Mouse (Mus musculus): ENCODE data around the gene Lrrc75b. TPM values are rescaled to one million over a fixed set of nuclear protein-coding genes. Genes with fewer than 3 reads are reported as not detected.
"Not testable (repeated sequence)": the region's sequence is repeated elsewhere in the genome, so short reads cannot be mapped to it uniquely, and the experiment has no call there.

Gene Lrrc75b
- polyA plus RNA-seq, 1 experiment: not detected

DNA sequence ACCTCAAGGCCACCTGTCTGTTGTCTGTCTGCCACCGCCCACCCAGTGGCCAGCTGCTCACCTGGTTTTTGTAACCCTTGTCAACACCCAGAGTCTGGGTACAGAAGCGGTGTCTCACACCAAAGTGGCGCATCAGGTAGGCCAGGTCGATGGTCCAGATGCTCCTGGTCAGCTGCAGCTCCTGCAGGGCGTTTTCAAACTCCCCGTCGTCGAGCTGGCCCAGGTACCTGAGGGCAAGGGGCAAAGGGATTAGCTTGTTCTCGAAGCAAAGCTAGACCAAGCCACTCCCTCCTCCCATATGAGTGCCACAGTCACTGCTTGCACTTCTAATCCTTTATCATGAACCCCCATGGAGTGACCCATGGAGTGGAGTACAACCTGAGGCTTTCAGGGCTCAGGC is 49.1 kb downstream of the Lrrc75b start:
- Histone ChIP-seq H3K27ac (replicated peaks; ENCODE audit: low read depth, low read length) (no peak overlapping the region; the same call in 1 of the 2 replicates), H3K4me1 (ENCODE audit: control insufficient read depth, insufficient read depth, insufficient read length, low read length) (peaks cover 28% of the 10 kb centered on the region), H3K4me3 (ENCODE audit: insufficient read depth, low read depth, low read length) (no peak overlapping the region)

DNA sequence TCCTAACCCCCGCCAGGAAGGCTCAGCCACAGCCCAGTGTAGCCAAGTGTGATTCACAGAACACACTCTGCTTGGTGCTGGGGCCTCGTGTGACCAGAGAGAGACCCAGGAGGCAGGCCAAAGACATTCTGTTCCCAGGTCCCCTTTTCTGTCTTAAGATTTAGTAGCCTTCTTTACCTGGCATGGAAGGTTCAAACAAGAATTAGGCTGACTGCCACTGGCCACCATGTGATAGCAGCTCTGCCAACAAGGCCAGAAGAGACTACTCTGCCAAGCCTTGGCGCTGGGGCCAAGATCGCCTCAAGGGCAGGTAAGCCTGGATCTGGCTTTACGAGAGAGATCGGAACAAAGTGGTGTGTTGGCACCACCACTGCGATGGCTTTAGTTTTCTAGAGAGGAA is 49.7 kb downstream of the Lrrc75b start:
- Histone ChIP-seq H3K27ac (replicated peaks; ENCODE audit: low read depth, low read length) (peak overlapping the region; percentile 53), H3K4me1 (ENCODE audit: control insufficient read depth, insufficient read depth, insufficient read length, low read length) (peaks cover 22% of the 10 kb centered on the region), H3K4me3 (ENCODE audit: insufficient read depth, low read depth, low read length) (no peak overlapping the region)

DNA sequence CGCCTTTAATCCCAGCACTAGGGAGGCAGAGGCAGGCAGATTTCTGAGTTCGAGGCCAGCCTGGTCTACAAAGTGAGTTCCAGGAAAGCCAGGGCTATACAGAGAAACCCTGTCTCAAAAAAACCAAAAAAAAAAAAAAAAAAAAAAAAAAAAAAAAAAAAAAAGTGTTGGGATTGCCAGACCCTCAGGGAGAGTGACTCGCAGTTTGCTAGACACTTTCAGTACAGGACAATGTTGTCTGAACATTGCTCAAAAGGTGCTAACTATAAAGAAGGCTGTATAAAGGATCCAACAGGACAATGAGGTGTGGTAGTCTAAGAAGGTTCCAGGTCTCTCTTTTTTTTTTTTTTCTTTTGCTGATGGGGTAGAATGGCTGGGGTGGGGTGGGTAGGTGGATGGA is 54.2 kb downstream of the Lrrc75b start:
- not testable (repeated sequence) for H3K4me1 ChIP-seq (ENCODE audit: control insufficient read depth, insufficient read depth, insufficient read length, low read length); H3K4me3 ChIP-seq (ENCODE audit: insufficient read depth, low read depth, low read length); H3K27ac ChIP-seq (replicated peaks; ENCODE audit: low read depth, low read length)

DNA sequence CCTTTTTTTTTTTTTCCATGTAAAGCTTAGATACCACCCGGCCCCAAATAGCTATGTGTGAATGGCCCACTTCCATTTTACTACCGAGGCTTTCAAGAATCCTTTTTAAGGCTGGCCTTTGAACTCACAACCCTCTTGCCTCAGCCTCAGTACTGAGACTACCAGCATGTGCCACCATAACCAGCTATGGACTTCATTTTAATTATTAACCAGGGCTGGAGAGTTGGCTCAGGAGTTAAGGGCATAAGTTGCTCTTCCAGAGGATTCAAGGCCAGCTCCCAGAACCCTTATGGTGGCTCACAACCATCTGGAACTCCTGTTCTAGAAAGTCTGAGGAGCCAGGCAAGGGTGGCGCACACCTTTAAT is 55.0 kb downstream of the Lrrc75b start:
- Histone ChIP-seq H3K4me3 (ENCODE audit: insufficient read depth, low read depth, low read length) (no peak overlapping the region), H3K4me1 (ENCODE audit: control insufficient read depth, insufficient read depth, insufficient read length, low read length) (peaks cover 5% of the 10 kb centered on the region; the same call in 1 of the 2 replicates), H3K27ac (replicated peaks; ENCODE audit: low read depth, low read length) (peak overlapping the region; percentile 64)

DNA sequence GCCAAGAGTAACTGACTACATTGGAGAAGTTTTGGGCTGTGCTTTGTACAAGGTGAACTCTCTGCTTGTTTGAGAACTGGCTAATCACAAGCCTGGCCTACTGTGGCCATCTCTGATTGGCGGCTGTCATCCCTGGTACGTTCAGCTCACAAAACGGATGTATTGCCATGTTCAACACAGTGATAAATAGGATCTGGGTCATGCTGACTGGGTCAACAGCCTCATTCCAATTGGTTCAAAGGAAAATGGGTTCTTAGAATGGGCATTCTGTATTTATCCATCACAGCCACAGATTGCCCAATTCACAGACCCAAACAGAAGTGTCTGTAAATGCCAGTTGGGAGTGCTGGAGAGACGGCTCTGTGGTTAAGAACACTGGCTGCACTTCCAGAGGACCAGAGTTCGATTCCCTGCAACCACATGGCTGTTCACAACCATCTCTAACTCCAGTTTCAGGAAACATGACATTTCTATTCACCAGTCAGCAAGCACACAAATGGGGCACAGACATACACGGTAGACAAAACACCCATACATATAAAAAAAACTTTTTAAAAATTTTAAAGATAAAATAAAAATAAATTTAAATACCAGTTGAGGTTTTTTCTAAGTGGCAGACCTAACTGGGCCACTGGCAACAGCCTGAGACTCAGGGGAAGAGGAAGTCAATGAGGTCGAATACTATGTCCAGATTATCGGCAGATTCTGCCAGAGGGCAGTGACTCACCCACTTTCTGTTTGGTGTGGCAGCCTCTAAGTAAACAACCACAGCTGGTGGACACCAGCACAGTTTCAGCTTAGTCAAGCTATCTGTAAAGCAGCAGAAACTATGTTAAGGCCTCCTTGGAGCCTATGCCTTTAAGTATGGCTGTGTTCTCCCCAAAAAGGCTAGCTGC is 55.6 kb downstream of the Lrrc75b start:
- H3K4me1 ChIP-seq (ENCODE audit: control insufficient read depth, insufficient read depth, insufficient read length, low read length): peaks cover 5% of the 10 kb centered on the region; the same call in 1 of the 2 replicates
- H3K4me3 ChIP-seq (ENCODE audit: insufficient read depth, low read depth, low read length): no peak overlapping the region
- H3K27ac ChIP-seq (replicated peaks; ENCODE audit: low read depth, low read length): peak overlapping the region; percentile 64

- no peak overlapping the region for H3K27ac ChIP-seq (replicated peaks; ENCODE audit: low read depth, low read length)
- H3K4me3 ChIP-seq (ENCODE audit: insufficient read depth, low read depth, low read length): no peak overlapping the region
- peaks cover 5% of the 10 kb centered on the region; the same call in 1 of the 2 replicates for H3K4me1 ChIP-seq (ENCODE audit: control insufficient read depth, insufficient read depth, insufficient read length, low read length)
Observed at GRCm38 (mm10) chr10:75503692-75504091, 56.4 kb downstream of the Lrrc75b start.

- H3K4me1 ChIP-seq (ENCODE audit: control insufficient read depth, insufficient read depth, insufficient read length, low read length): peaks cover 5% of the 10 kb centered on the region; the same call in 1 of the 2 replicates
- H3K27ac ChIP-seq (replicated peaks; ENCODE audit: low read depth, low read length): no peak overlapping the region
- no peak overlapping the region for H3K4me3 ChIP-seq (ENCODE audit: insufficient read depth, low read depth, low read length)
Observed at GRCm38 (mm10) chr10:75501641-75502040, 58.5 kb downstream of the Lrrc75b start.

- Histone ChIP-seq H3K4me3 (ENCODE audit: insufficient read depth, low read depth, low read length) (no peak overlapping the region), H3K27ac (replicated peaks; ENCODE audit: low read depth, low read length) (no peak overlapping the region)
Observed at GRCm38 (mm10) chr10:75500345-75500744, 59.8 kb downstream of the Lrrc75b start.

More at GRCm38 (mm10) chr10:75500345-75500744, 59.8 kb downstream of the Lrrc75b start:
- peaks cover 5% of the 10 kb centered on the region; the same call in 1 of the 2 replicates for H3K4me1 ChIP-seq (ENCODE audit: control insufficient read depth, insufficient read depth, insufficient read length, low read length)

Other genes starting within 250 kb of the Lrrc75b start
- gene Adora2a, start 243.5 kb downstream of the Lrrc75b start, polyA plus RNA-seq (2012; ENCODE audit: insufficient read depth, insufficient read length, missing spikeins): 3.8 and 5.0 TPM in 2 replicates
- gene Upb1, start 159.2 kb downstream of the Lrrc75b start, polyA plus RNA-seq (2012; ENCODE audit: insufficient read depth, insufficient read length, missing spikeins): 2.1 TPM in 1 of 2 replicates, not detected in the other
- 157 and 178 TPM in 2 replicates for gene Snrpd3, start 42.8 kb downstream of the Lrrc75b start, polyA plus RNA-seq (2012; ENCODE audit: insufficient read depth, insufficient read length, missing spikeins)
- gene Gucd1, start 42.4 kb downstream of the Lrrc75b start, polyA plus RNA-seq (2012; ENCODE audit: insufficient read depth, insufficient read length, missing spikeins): 29.8 and 61.0 TPM in 2 replicates
- gene Ggt1, start 1.3 kb upstream of the Lrrc75b start, polyA plus RNA-seq (2012; ENCODE audit: insufficient read depth, insufficient read length, missing spikeins): not detected in 2 replicates
- 3.1 and 4.3 TPM in 2 replicates for gene Ggt5, start 29.0 kb upstream of the Lrrc75b start, polyA plus RNA-seq (2012; ENCODE audit: insufficient read depth, insufficient read length, missing spikeins)
- 0.63 TPM in 1 of 2 replicates, not detected in the other for gene Susd2, start 83.7 kb upstream of the Lrrc75b start, polyA plus RNA-seq (2012; ENCODE audit: insufficient read depth, insufficient read length, missing spikeins)
- 5.8 and 8.5 TPM in 2 replicates for gene Cabin1, start 204.0 kb upstream of the Lrrc75b start, polyA plus RNA-seq (2012; ENCODE audit: insufficient read depth, insufficient read length, missing spikeins)
- 324 and 423 TPM in 2 replicates for gene Ddt, start 213.1 kb upstream of the Lrrc75b start, polyA plus RNA-seq (2012; ENCODE audit: insufficient read depth, insufficient read length, missing spikeins)
- not detected in 2 replicates for gene Gm20441, start 220.6 kb upstream of the Lrrc75b start, polyA plus RNA-seq (2012; ENCODE audit: insufficient read depth, insufficient read length, missing spikeins)
- 3.0 and 3.6 TPM in 2 replicates for gene Gstt3, start 221.1 kb upstream of the Lrrc75b start, polyA plus RNA-seq (2012; ENCODE audit: insufficient read depth, insufficient read length, missing spikeins)
- gene Gstt1, start 238.3 kb upstream of the Lrrc75b start, polyA plus RNA-seq (2012; ENCODE audit: insufficient read depth, insufficient read length, missing spikeins): 50.1 and 65.2 TPM in 2 replicates

Data from brown adipose tissue, adult 24 weeks (tissue).